Mouse (Mus musculus) limb, embryonic 11.5 days (tissue): Measurements from ENCODE around the gene Ppfia1. TPM values are rescaled to one million over a fixed set of nuclear protein-coding genes. Genes with fewer than 3 reads are reported as not detected.

ENCODE experiments used
- ATAC-seq: fragments of 200-750 bp; cut with Nextera tagmentation; 2 replicates; pipeline ENCODE4 v1.8.0; 2017; ENCODE audit warnings: low read depth; ENCODE audit not compliant: insufficient number of reproducible peaks, low FRiP score, low TSS enrichment
- DNase-seq: peaks from one replicate; pipeline ENCODE4 v3.0.0-alpha.2; 2015; ENCODE audit warnings: low spot score
- H3K27ac ChIP-seq: fragments of 300-500 bp; sonication (generic); replicated peaks from 2 replicates; pipeline ENCODE4 v1.5.1; 2014; ENCODE audit warnings: low read depth, mild to moderate bottlenecking, low read length
- H3K27me3 ChIP-seq: fragments of 300-500 bp; sonication (generic); 2 replicates; pipeline ENCODE4 v1.6.1; 2014; ENCODE audit warnings: mild to moderate bottlenecking, low read length, mixed read lengths; ENCODE audit not compliant: control insufficient read depth, insufficient read depth
- H3K36me3 ChIP-seq: fragments of 300-500 bp; sonication (generic); 2 replicates; pipeline ENCODE4 v1.6.1; 2014; ENCODE audit warnings: mild to moderate bottlenecking, low read length, moderate library complexity, mixed read lengths; ENCODE audit not compliant: control insufficient read depth, insufficient read depth
- H3K4me1 ChIP-seq: fragments of 300-500 bp; sonication (generic); 2 replicates; pipeline ENCODE4 v1.6.1; 2014; ENCODE audit warnings: low read length, mixed read lengths; ENCODE audit not compliant: control insufficient read depth, insufficient read depth
- H3K4me2 ChIP-seq: fragments of 300-500 bp; sonication (generic); 2 replicates; pipeline ENCODE4 v1.6.1; 2014; ENCODE audit warnings: low read depth, mild to moderate bottlenecking, moderate library complexity; ENCODE audit not compliant: severe bottlenecking
- H3K4me3 ChIP-seq: fragments of 300-500 bp; sonication (generic); 2 replicates; pipeline ENCODE4 v1.5.1; 2014; ENCODE audit warnings: low read depth, low read length
- H3K9ac ChIP-seq: fragments of 300-500 bp; sonication (generic); 2 replicates; pipeline ENCODE4 v1.6.1; 2014; ENCODE audit warnings: mild to moderate bottlenecking, low read length
- H3K9me3 ChIP-seq: fragments of 300-500 bp; sonication (generic); 2 replicates; pipeline ENCODE4 v1.6.1; 2016; ENCODE audit warnings: low read length; ENCODE audit not compliant: control insufficient read depth
- WGBS: fragments of 180-500 bp; shearing (Covaris S2); extraction: QIAGEN DNeasy Blood & Tissue Kit; methylation state at CpG from one replicate; pipeline ENCODE4 v1.1.7; 2014; 5-methylcytosine and 5-hydroxymethylcytosine counted together
- polyA plus RNA-seq: library from polyadenylated mRNA; unstranded; fragments of >200 nt; fragmentation: Nextera tagmentation; extraction: Ambion mirVana; gene quantifications from 2 replicates; pipeline ENCODE4 v1.2.1, GENCODE M21; 2014

Gene Ppfia1
- polyA plus RNA-seq, 1 experiment from 2014 or later = 47.9 TPM

DNA sequence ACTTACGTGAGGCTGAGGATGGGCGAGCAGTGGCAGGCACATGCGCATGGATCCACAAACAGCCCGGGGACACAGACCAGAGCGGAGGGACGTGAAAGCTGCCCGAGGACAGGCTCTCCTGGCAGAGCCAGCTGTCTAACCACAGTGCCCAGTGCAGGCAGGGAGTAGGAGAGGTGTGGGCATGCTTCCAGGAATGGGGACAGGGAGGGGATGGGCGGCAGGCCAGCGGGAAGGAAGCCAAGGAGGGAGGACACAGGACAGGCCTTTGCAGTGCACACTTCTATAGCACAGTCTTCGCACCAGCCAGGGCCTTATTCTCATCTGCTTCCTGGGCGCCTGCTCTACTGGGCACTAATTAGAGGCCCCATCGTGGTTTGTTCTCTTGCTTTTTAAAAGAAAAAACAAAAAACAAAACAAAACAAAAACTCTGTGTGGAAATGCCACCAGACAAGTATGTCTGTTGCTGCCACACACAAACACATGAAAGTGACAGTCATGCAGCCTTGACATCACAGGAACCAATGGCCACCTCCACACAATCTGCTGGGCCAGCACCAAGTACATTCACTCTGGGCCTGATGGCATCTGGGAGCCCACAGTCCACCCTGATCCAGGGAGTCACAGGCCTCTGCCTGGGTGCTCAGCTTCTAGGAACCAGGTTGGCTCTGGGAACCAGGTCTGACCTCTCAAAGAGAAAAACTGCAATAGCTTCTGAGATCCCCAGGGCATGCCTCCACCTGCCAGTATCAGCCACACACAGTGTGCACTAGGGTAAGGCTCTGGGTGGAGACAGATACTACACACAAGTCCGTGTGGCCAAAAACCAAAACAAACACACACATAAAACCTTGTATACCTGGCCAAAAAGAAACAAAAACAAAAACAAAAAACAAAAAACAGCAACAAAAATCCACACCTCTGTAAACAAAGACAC, 103.6 kb downstream of the Ppfia1 start:
- Histone ChIP-seq H3K4me3 (no peak overlapping the region), H3K9me3 (no peaks in the 10 kb centered on the region), H3K4me2 (no peak overlapping the region), H3K9ac (no peak overlapping the region), H3K27ac (no peak overlapping the region), H3K4me1 (no peaks in the 10 kb centered on the region), H3K36me3 (peaks cover 39% of the 10 kb centered on the region), H3K27me3 (no peaks in the 10 kb centered on the region)
- WGBS = 96% methylated on average over 13 of the region's 13 CpGs
- DNase-seq (no peak), ATAC-seq (no peak)

- DNase-seq (no peak), ATAC-seq (no peak)
- H3K27ac ChIP-seq = no peak overlapping the region
- H3K36me3 ChIP-seq = peaks cover 30% of the 10 kb centered on the region
- no peaks in the 10 kb centered on the region for H3K9me3 ChIP-seq
- H3K4me3 ChIP-seq = no peak overlapping the region
- H3K9ac ChIP-seq = no peak overlapping the region
- 88% methylated on average over 1 of the region's 1 CpGs for WGBS
- H3K4me2 ChIP-seq = no peak overlapping the region
- no peaks in the 10 kb centered on the region for H3K4me1 ChIP-seq
- no peaks in the 10 kb centered on the region for H3K27me3 ChIP-seq
These were observed 105.3 kb downstream of the Ppfia1 start for GRCm38 (mm10) chr7:144448186-144448585.

DNA sequence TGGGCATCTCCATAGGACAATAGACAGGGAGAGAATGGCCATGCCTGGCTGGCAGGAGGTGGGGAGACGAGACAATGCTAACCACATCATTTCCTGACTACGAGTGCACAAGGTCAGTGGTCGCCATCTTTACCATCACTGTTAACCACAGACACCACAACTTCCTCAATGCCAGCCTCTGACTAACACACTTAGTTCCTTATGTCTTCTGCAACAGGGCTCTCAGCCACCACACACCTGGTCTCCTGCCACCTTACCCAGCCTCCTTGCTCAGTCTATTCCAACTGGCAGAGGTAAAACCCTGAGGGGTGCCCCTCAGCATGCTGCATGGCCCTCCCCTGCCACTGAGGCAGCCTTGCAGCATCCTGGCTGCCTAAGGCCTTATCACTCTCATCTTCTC, 106.4 kb downstream of the Ppfia1 start:
- Histone ChIP-seq H3K9ac (no peak overlapping the region), H3K36me3 (peaks cover 25% of the 10 kb centered on the region), H3K27ac (no peak overlapping the region), H3K9me3 (no peaks in the 10 kb centered on the region), H3K27me3 (no peaks in the 10 kb centered on the region), H3K4me2 (no peak overlapping the region), H3K4me3 (no peak overlapping the region), H3K4me1 (no peaks in the 10 kb centered on the region)
- DNase-seq (no peak), ATAC-seq (no peak)
- WGBS = 86% methylated on average over 3 of the region's 3 CpGs

DNA sequence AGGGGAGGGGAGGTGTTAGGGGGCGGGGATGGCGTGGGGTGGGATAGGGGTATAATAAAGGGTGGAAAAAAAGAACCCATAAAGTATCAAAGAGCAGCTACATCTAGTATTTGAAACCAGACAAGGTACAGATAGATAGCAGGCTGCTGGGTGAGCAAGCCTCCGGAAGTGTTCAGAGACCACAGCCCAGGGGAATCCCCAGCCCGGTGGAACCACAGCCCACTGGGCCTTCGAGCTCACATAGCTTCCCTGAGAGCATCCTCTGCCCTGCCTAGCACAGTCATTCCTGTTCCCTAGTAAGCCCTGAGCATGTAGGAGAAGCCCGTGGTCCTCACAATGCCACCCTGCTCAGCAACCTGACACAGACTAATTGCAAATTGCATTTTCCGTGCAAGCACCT, 108.7 kb downstream of the Ppfia1 start:
- Histone ChIP-seq H3K36me3 (peaks cover 33% of the 10 kb centered on the region), H3K9me3 (no peaks in the 10 kb centered on the region), H3K4me3 (no peak overlapping the region), H3K27me3 (no peaks in the 10 kb centered on the region), H3K4me2 (no peak overlapping the region), H3K4me1 (no peaks in the 10 kb centered on the region), H3K27ac (no peak overlapping the region), H3K9ac (no peak overlapping the region)
- DNase-seq (no peak), ATAC-seq (no peak)
- WGBS = 92% methylated on average over 7 of the region's 7 CpGs

DNA sequence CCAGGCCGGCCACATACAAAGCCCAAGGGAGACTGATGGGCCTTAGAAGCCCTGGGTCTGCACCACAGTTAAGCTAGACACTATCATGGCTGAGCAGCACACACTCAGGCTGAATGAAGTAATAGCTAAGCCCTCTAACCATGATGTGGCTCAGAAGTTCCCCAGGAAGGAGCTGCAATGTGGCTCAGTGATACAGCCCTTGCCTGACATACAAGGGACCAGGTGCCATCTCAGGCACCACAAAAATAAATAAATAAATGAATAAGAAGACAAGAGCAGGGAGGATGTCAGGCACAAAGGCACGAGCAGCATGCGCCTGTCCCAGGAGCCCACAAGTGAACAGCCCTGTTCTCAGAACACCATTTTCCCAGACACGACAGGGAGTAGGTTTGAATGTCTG, 111.6 kb downstream of the Ppfia1 start:
- no peaks in the 10 kb centered on the region for H3K9me3 ChIP-seq
- no peaks in the 10 kb centered on the region for H3K27me3 ChIP-seq
- H3K4me2 ChIP-seq = no peak overlapping the region
- ATAC-seq (no peak), DNase-seq (no peak)
- H3K4me1 ChIP-seq = no peaks in the 10 kb centered on the region
- peaks cover 47% of the 10 kb centered on the region for H3K36me3 ChIP-seq
- WGBS = 89% methylated on average over 4 of the region's 4 CpGs
- H3K27ac ChIP-seq = no peak overlapping the region
- H3K4me3 ChIP-seq = no peak overlapping the region
- H3K9ac ChIP-seq = no peak overlapping the region

DNA sequence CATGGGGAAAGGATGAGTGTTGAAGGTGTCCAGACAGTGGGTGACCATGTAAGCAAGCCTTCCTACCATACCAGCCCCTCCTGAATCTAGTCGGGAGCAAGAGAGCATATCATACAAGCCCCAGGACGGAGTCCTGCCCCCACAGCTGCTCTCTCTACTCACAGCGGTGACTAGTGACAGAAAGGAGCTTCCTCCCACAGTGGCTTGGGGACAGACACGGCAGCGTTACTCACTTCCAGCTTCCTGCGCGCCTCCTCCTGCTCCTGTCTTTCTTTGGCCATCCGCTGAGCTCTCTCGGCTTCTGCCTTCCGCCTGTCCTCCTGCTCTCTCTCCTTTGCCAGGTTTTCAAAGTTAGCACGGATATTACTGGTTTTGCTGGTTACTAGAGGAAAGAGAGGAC, 112.1 kb downstream of the Ppfia1 start:
- H3K27me3 ChIP-seq = no peaks in the 10 kb centered on the region
- peaks cover 45% of the 10 kb centered on the region for H3K36me3 ChIP-seq
- no peak for DNase-seq
- no peaks in the 10 kb centered on the region for H3K4me1 ChIP-seq
- 96% methylated on average over 11 of the region's 11 CpGs for WGBS
- no peak overlapping the region for H3K4me2 ChIP-seq
- no peak for ATAC-seq
- H3K4me3 ChIP-seq = no peak overlapping the region
- H3K9ac ChIP-seq = no peak overlapping the region
- no peak overlapping the region for H3K27ac ChIP-seq
- no peaks in the 10 kb centered on the region for H3K9me3 ChIP-seq

DNA sequence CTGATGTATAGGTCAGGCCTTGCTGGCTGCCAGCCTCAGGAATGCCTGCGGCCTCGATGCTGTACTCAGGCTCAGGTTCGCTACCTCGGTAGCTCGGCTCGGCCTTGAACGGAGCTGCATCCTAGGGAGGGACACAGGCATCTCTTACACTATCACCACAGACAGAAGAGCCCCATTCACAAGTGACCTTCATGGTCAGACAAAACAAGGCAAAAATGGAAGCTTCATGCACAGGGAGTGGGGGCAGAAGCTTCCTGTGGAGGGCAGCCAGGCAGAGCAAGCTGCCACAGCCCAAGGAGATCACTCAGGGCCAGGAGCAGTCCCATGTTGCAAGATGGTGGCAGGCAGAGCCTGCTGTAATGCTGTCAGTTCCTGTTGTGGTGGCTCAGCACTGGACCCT, 114.7 kb downstream of the Ppfia1 start:
- Histone ChIP-seq H3K27me3 (no peaks in the 10 kb centered on the region), H3K9ac (no peak overlapping the region), H3K4me3 (no peak overlapping the region), H3K9me3 (no peaks in the 10 kb centered on the region), H3K27ac (no peak overlapping the region), H3K36me3 (peaks cover 34% of the 10 kb centered on the region), H3K4me1 (no peaks in the 10 kb centered on the region), H3K4me2 (no peak overlapping the region)
- no peak for DNase-seq
- 97% methylated on average over 7 of the region's 7 CpGs for WGBS
- no peak for ATAC-seq

- peaks cover 5% of the 10 kb centered on the region; the same call in 1 of the 2 replicates for H3K36me3 ChIP-seq
- no peak overlapping the region for H3K27ac ChIP-seq
- ATAC-seq (no peak), DNase-seq (no peak)
- no peaks in the 10 kb centered on the region for H3K27me3 ChIP-seq
- H3K9ac ChIP-seq = no peak overlapping the region
- 78% methylated on average over 2 of the region's 2 CpGs for WGBS
- H3K4me2 ChIP-seq = no peak overlapping the region
- no peaks in the 10 kb centered on the region for H3K9me3 ChIP-seq
- no peaks in the 10 kb centered on the region for H3K4me1 ChIP-seq
- no peak overlapping the region for H3K4me3 ChIP-seq
These were observed 120.6 kb downstream of the Ppfia1 start for GRCm38 (mm10) chr7:144432920-144433319.
